Mouse (Mus musculus) CH12.LX (cell line): ENCODE measurements around the gene Ccno. TPM values are rescaled to one million over a fixed set of nuclear protein-coding genes. Genes with fewer than 3 reads are reported as not detected.

Experiments
- DNase-seq: peaks from one replicate; pipeline ENCODE4 v3.0.0-alpha.2; 2013; ENCODE audit errors: extremely low read depth
- H3K27ac ChIP-seq: 2 replicates; pipeline ENCODE4 v1.5.1; 2012; ENCODE audit warnings: low read depth, mild to moderate bottlenecking, control low read depth, moderate library complexity; ENCODE audit not compliant: insufficient read depth
- H3K27me3 ChIP-seq: replicated peaks from 2 replicates; pipeline ENCODE3; 2012; ENCODE audit warnings: inconsistent platforms
- H3K36me3 ChIP-seq, 2 experiments: replicated peaks in 1 of 2; 2 replicates each; pipeline versions ENCODE3 to v1.6.1; 2012; ENCODE audit warnings: inconsistent platforms in 1 of 2, low read length in 1 of 2, mild to moderate bottlenecking in 1 of 2, mixed read lengths in 1 of 2, moderate library complexity in 1 of 2; ENCODE audit not compliant: control insufficient read depth in 1 of 2, insufficient read depth in 1 of 2
- H3K4me1 ChIP-seq, 2 experiments: 2 replicates each; pipeline ENCODE4 v1.6.1; 2012; ENCODE audit warnings: inconsistent platforms in 1 of 2, moderate library complexity in 1 of 2; ENCODE audit not compliant: insufficient read depth in 2 of 2, control insufficient read depth in 1 of 2
- H3K4me2 ChIP-seq: 2 replicates; pipeline ENCODE4 v1.6.1; 2012; ENCODE audit warnings: low read depth, mild to moderate bottlenecking, control low read depth; ENCODE audit not compliant: poor library complexity, insufficient read depth, severe bottlenecking
- H3K4me3 ChIP-seq, 3 experiments: fragments of 150-350 bp in 1 of 3; sonication (generic) in 1 of 3; replicated peaks in 1 of 3; 2 replicates each; pipeline versions ENCODE3 to v1.5.1; 2011 to 2012; ENCODE audit warnings: low read depth in 2 of 3, low read length in 2 of 3, mild to moderate bottlenecking in 2 of 3, moderate library complexity in 2 of 3, control low read depth in 1 of 3, improper control_type of control experiment in 1 of 3, inconsistent platforms in 1 of 3, mixed read lengths in 1 of 3; ENCODE audit not compliant: poor library complexity in 1 of 3
- H3K79me2 ChIP-seq: replicated peaks from 2 replicates; pipeline ENCODE4 v1.6.1; 2012; ENCODE audit warnings: mild to moderate bottlenecking, moderate library complexity; ENCODE audit not compliant: control insufficient read depth, poor library complexity, insufficient read depth, severe bottlenecking; ENCODE audit errors: extremely low read depth
- H3K9ac ChIP-seq: 2 replicates; pipeline ENCODE4 v1.6.1; 2012; ENCODE audit warnings: low read depth, mild to moderate bottlenecking, control low read depth, moderate library complexity; ENCODE audit not compliant: insufficient read depth
- H3K9me3 ChIP-seq: replicated peaks from 2 replicates; pipeline ENCODE3; 2012; ENCODE audit warnings: low read length, inconsistent platforms, mixed read lengths
- BHLHE40 ChIP-seq: IDR thresholded peaks from 2 replicates; pipeline ENCODE4 v1.6.1; 2011; ENCODE audit warnings: mild to moderate bottlenecking, low read depth, low read length, improper control_type of control experiment
- CHD1 ChIP-seq: IDR thresholded peaks from 2 replicates; pipeline ENCODE4 v1.6.1; 2012; ENCODE audit warnings: low read depth, low read length, improper control_type of control experiment, inconsistent platforms
- CHD2 ChIP-seq: IDR thresholded peaks from 2 replicates; pipeline ENCODE4 v1.6.1; 2011; ENCODE audit warnings: low read length, improper control_type of control experiment
- CTCF ChIP-seq, 2 experiments: IDR thresholded peaks in 1 of 2; conservative IDR thresholded peaks in 1 of 2; 2 replicates each; pipeline ENCODE4 v1.5.1; 2011 to 2012; ENCODE audit warnings: low read depth in 2 of 2, low read length in 2 of 2, improper control_type of control experiment in 1 of 2, inconsistent platforms in 1 of 2, mild to moderate bottlenecking in 1 of 2, moderate library complexity in 1 of 2
- E2F4 ChIP-seq: IDR thresholded peaks from 2 replicates; pipeline ENCODE4 v1.6.1; 2011; ENCODE audit warnings: low read depth, low read length, improper control_type of control experiment; ENCODE audit not compliant: insufficient replicate concordance
- ELF1 ChIP-seq: IDR thresholded peaks from 2 replicates; pipeline ENCODE4 v1.6.1; 2014; ENCODE audit warnings: low read depth, mild to moderate bottlenecking, inconsistent platforms, low read length, improper control_type of control experiment
- EP300 ChIP-seq: IDR thresholded peaks from 2 replicates; pipeline ENCODE4 v1.6.1; 2011; ENCODE audit warnings: low read length, improper control_type of control experiment
- ETS1 ChIP-seq: conservative IDR thresholded peaks from 2 replicates; pipeline ENCODE4 v1.6.1; 2012; ENCODE audit warnings: low read depth, mild to moderate bottlenecking, inconsistent platforms, low read length, improper control_type of control experiment, moderate library complexity
- GABPA ChIP-seq: IDR thresholded peaks from 2 replicates; pipeline ENCODE4 v1.6.1; 2012; ENCODE audit warnings: low read depth, low read length, improper control_type of control experiment, inconsistent platforms; ENCODE audit not compliant: insufficient replicate concordance
- HCFC1 ChIP-seq: IDR thresholded peaks from 2 replicates; pipeline ENCODE4 v1.6.1; 2012; ENCODE audit warnings: low read depth, mild to moderate bottlenecking, inconsistent platforms, low read length, improper control_type of control experiment
- IRF4 ChIP-seq: IDR thresholded peaks from 2 replicates; pipeline ENCODE4 v1.6.1; 2014; ENCODE audit warnings: low read depth, mild to moderate bottlenecking, inconsistent platforms, low read length, improper control_type of control experiment
- JUN ChIP-seq: IDR thresholded peaks from 2 replicates; pipeline ENCODE4 v1.6.1; 2011; ENCODE audit warnings: low read depth, mild to moderate bottlenecking, low read length, improper control_type of control experiment, moderate library complexity; ENCODE audit not compliant: insufficient read depth
- JUND ChIP-seq: conservative IDR thresholded peaks from 2 replicates; pipeline ENCODE4 v1.6.1; 2011; ENCODE audit warnings: low read depth, low read length, improper control_type of control experiment
- KAT2A ChIP-seq: IDR thresholded peaks from 2 replicates; pipeline ENCODE4 v1.6.1; 2012; ENCODE audit warnings: low read length, improper control_type of control experiment, inconsistent platforms; ENCODE audit not compliant: insufficient replicate concordance
- MAFK ChIP-seq: IDR thresholded peaks from 2 replicates; pipeline ENCODE4 v1.6.1; 2011; ENCODE audit warnings: low read length, improper control_type of control experiment; ENCODE audit not compliant: insufficient replicate concordance
- MAX ChIP-seq: IDR thresholded peaks from 2 replicates; pipeline ENCODE4 v1.6.1; 2011; ENCODE audit warnings: low read length, improper control_type of control experiment
- MAZ ChIP-seq: IDR thresholded peaks from 2 replicates; pipeline ENCODE4 v1.6.1; 2012; ENCODE audit warnings: low read depth, mild to moderate bottlenecking, inconsistent platforms, low read length, improper control_type of control experiment, moderate library complexity
- MEF2A ChIP-seq: IDR thresholded peaks from 2 replicates; pipeline ENCODE4 v1.6.1; 2014; ENCODE audit warnings: low read depth, mild to moderate bottlenecking, inconsistent platforms, low read length, improper control_type of control experiment, borderline replicate concordance
- MXI1 ChIP-seq: IDR thresholded peaks from 2 replicates; pipeline ENCODE4 v1.6.1; 2011; ENCODE audit warnings: mild to moderate bottlenecking, low read depth, low read length, improper control_type of control experiment
- MYC ChIP-seq: IDR thresholded peaks from 2 replicates; pipeline ENCODE4 v1.6.1; 2011; ENCODE audit warnings: low read depth, mild to moderate bottlenecking, improper control_type of control experiment, low read length
- NELFE ChIP-seq: IDR thresholded peaks from 2 replicates; pipeline ENCODE4 v1.6.1; 2011; ENCODE audit warnings: low read depth, low read length, improper control_type of control experiment
- NRF1 ChIP-seq: IDR thresholded peaks from 2 replicates; pipeline ENCODE4 v1.6.1; 2014; ENCODE audit warnings: low read depth, mild to moderate bottlenecking, inconsistent platforms, low read length, improper control_type of control experiment, moderate library complexity
- PAX5 ChIP-seq: IDR thresholded peaks from 2 replicates; pipeline ENCODE4 v1.6.1; 2012; ENCODE audit warnings: low read length, inconsistent platforms, mixed read lengths
- POLR2A ChIP-seq: IDR thresholded peaks from 2 replicates; pipeline ENCODE4 v1.6.1; 2011; ENCODE audit warnings: low read depth, mild to moderate bottlenecking, improper control_type of control experiment, low read length
- POLR2AphosphoS2 ChIP-seq: IDR thresholded peaks from 2 replicates; pipeline ENCODE4 v1.6.1; 2011; ENCODE audit warnings: low read depth, low read length, improper control_type of control experiment
- RAD21 ChIP-seq: IDR thresholded peaks from 2 replicates; pipeline ENCODE4 v1.6.1; 2011; ENCODE audit warnings: low read depth, mild to moderate bottlenecking, low read length, improper control_type of control experiment, moderate library complexity
- RCOR1 ChIP-seq: conservative IDR thresholded peaks from 2 replicates; pipeline ENCODE4 v1.6.1; 2012; ENCODE audit warnings: low read depth, mild to moderate bottlenecking, inconsistent platforms, low read length, improper control_type of control experiment
- SIN3A ChIP-seq: IDR thresholded peaks from 2 replicates; pipeline ENCODE4 v1.6.1; 2012; ENCODE audit warnings: low read length, improper control_type of control experiment, inconsistent platforms
- SMC3 ChIP-seq: IDR thresholded peaks from 2 replicates; pipeline ENCODE4 v1.6.1; 2011; ENCODE audit warnings: low read depth, low read length, improper control_type of control experiment
- TBP ChIP-seq: conservative IDR thresholded peaks from 2 replicates; pipeline ENCODE4 v1.6.1; 2011; ENCODE audit warnings: low read depth, low read length, improper control_type of control experiment
- TCF12 ChIP-seq: IDR thresholded peaks from 2 replicates; pipeline ENCODE4 v1.6.1; 2014; ENCODE audit warnings: low read depth, mild to moderate bottlenecking, inconsistent platforms, low read length, improper control_type of control experiment
- UBTF ChIP-seq: IDR thresholded peaks from 2 replicates; pipeline ENCODE4 v1.6.1; 2012; ENCODE audit warnings: low read depth, mild to moderate bottlenecking, inconsistent platforms, low read length, improper control_type of control experiment, moderate library complexity
- USF1 ChIP-seq: IDR thresholded peaks from 2 replicates; pipeline ENCODE4 v1.6.1; 2014; ENCODE audit warnings: low read depth, mild to moderate bottlenecking, inconsistent platforms, low read length, improper control_type of control experiment
- USF2 ChIP-seq: conservative IDR thresholded peaks from 2 replicates; pipeline ENCODE4 v1.6.1; 2011; ENCODE audit warnings: low read depth, low read length, improper control_type of control experiment
- ZC3H11A ChIP-seq: IDR thresholded peaks from 2 replicates; pipeline ENCODE4 v1.6.1; 2012; ENCODE audit warnings: low read depth, mild to moderate bottlenecking, inconsistent platforms, low read length, improper control_type of control experiment
- ZKSCAN1 ChIP-seq: IDR thresholded peaks from 2 replicates; pipeline ENCODE4 v1.6.1; 2012; ENCODE audit warnings: low read depth, inconsistent platforms, low read length, improper control_type of control experiment, borderline replicate concordance
- ZMIZ1 ChIP-seq: IDR thresholded peaks from 2 replicates; pipeline ENCODE4 v1.6.1; 2012; ENCODE audit warnings: low read depth, mild to moderate bottlenecking, inconsistent platforms, low read length, improper control_type of control experiment
- ZNF384 ChIP-seq: IDR thresholded peaks from 2 replicates; pipeline ENCODE4 v1.6.1; 2012; ENCODE audit warnings: low read depth, low read length, improper control_type of control experiment, inconsistent platforms
- dilution Hi-C: fragments of 300-500 bp; cut with MboI; formaldehyde crosslinking; loops from 2 replicates; pipeline ENCODE4 v1.14.3; 2020; ENCODE audit warnings: low sequenced_read_pairs; ENCODE audit not compliant: extremely low pct_unique_long_range_greater_than_20kb, extremely low pct_ligation_motif_present
- in situ Hi-C: fragments of 300-500 bp; cut with MboI; formaldehyde crosslinking; loops from 3 replicates; pipeline ENCODE4 v1.14.3; 2019; ENCODE audit warnings: low sequenced_read_pairs, low pct_ligation_motif_present, low pct_unique_long_range_greater_than_20kb, mixed read lengths
- polyA plus RNA-seq: library from polyadenylated mRNA; unstranded; fragments of >175 nt; gene quantifications from 2 replicates; pipeline ENCODE4 v1.2.1, GENCODE M21; 2012; ENCODE audit warnings: low read depth; ENCODE audit not compliant: insufficient read length
- total RNA-seq, 2 experiments: library from RNA; depleted of rRNA; stranded (reverse); fragments of 300-350 nt in 1 of 2; fragments of >200 nt in 1 of 2; gene quantifications; 2 replicates each; pipeline ENCODE4 v1.2.3; 2012 to 2014

Gene Ccno
- total and polyA plus RNA-seq, 3 experiments, result 0.16 to 0.54 (median 0.21) TPM

DNA sequence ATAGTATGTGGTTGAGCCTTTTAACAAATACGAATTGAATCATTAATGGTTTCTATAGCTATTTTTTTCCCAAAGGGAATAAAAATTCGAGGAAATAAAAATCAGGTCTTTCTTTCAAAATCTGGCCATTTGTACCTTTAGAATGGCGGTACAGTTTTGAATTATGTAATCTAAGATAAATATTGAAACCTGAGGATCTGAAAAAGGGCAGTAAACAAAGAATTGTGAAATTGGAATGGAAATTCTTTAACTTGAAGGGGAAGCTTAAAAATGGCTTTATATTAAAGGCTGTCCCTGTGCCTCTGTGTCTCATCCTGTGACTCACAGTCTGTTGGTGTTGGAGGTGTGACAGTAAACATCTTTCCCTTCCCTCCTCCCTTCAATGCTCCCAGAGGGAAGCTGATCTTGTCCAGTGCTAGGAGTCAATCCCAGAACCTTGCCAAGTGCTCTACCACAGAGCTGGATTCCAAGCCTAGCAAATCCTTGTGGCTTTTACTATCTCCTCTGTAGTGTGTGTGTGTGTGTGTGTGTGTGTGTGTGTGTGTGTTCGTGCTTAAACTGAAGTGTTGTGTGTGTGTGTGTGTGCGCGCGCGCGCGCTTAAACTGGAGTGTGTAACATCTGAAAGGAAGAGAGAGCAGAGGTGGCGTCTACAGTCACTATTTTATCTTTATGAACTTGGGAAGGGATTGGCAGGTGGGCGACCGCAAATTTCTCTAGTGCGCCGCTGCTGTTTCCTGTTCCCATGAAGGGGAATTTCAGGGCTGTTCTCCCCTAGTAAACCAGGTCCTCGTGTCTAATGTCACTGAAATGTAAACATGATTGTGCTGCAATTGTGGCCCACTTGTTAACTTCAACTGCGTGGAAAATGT is 35.9 kb downstream of the Ccno start:
- peaks cover 17 to 22% of the 10 kb centered on the region in 2 experiments for H3K4me1 ChIP-seq
- in situ Hi-C loops (no loop called here), dilution Hi-C loops (no loop called here)
- H3K9ac ChIP-seq, result no peak overlapping the region
- DNase-seq, result no peak
- no peak overlapping the region for H3K4me3 ChIP-seq
- H3K36me3 ChIP-seq, result no peaks in the 10 kb centered on the region
- H3K4me2 ChIP-seq, result peak overlapping the region; percentile 82
- no peak overlapping the region for H3K27ac ChIP-seq
- no peaks in the 10 kb centered on the region for H3K9me3 ChIP-seq
- no peaks in the 10 kb centered on the region for H3K79me2 ChIP-seq
- H3K27me3 ChIP-seq, result peaks cover 6% of the 10 kb centered on the region
- no peak for TF ChIP-seq RAD21
- TF ChIP-seq ZNF384, result no peak
- TF ChIP-seq SMC3, result no peak
- TF ChIP-seq SIN3A, result 0 out of 2 replicates have a peak, but pooled peaks have one; percentile 57
- TF ChIP-seq USF1, result no peak
- TF ChIP-seq IRF4, result peak; percentile 51
- TF ChIP-seq ZC3H11A, result no peak
- no peak for TF ChIP-seq MAFK
- TF ChIP-seq UBTF, result no peak
- TF ChIP-seq POLR2AphosphoS2, result no peak
- 0 out of 2 replicates have a peak, but pooled peaks have one; percentile 21 for TF ChIP-seq MYC
- peak; percentile 52; the same call in 1 of the 2 replicates for TF ChIP-seq BHLHE40
- 0 out of 2 replicates have a peak, but pooled peaks have one; percentile 50 for TF ChIP-seq TCF12
- no peak for TF ChIP-seq ELF1
- peak; percentile 70 for TF ChIP-seq NRF1
- no peak for TF ChIP-seq HCFC1
- TF ChIP-seq KAT2A, result no peak
- peak; percentile 70 for TF ChIP-seq ETS1
- no peak for TF ChIP-seq GABPA
- no peak for TF ChIP-seq POLR2A
- TF ChIP-seq USF2, result no peak
- TF ChIP-seq JUND, result no peak
- no peak for TF ChIP-seq CHD1
- TF ChIP-seq MXI1, result no peak
- 0 out of 2 replicates have a peak, but pooled peaks have one; percentile 33 for TF ChIP-seq MEF2A
- no peak for TF ChIP-seq JUN
- no peak for TF ChIP-seq CTCF (conservative IDR thresholded peaks at IDR 0.05 in 1 of 2, IDR thresholded peaks at IDR 0.05 in 1 of 2; ENCODE audit: low read depth in 2 of 2, low read length in 2 of 2)
- TF ChIP-seq MAZ, result no peak
- TF ChIP-seq TBP, result no peak
- TF ChIP-seq EP300, result peak; percentile 68; the same call in 1 of the 2 replicates
- TF ChIP-seq ZMIZ1, result no peak
- TF ChIP-seq PAX5, result no peak
- TF ChIP-seq MAX, result no peak; the same call in 1 of the 2 replicates
- TF ChIP-seq ZKSCAN1, result no peak
- TF ChIP-seq E2F4, result no peak
- no peak for TF ChIP-seq NELFE
- TF ChIP-seq RCOR1, result no peak
- TF ChIP-seq CHD2, result no peak
- TF ChIP-seq, all 38 proteins: peak for 9
